Mouse (Mus musculus) thymus, postnatal 36 days (tissue): ENCODE measurements around the gene Lyrm1.

Source experiments
- DNase-seq, 2 experiments: peaks; one replicate each; pipeline ENCODE4 v3.0.0; 2022; ENCODE audit warnings: mixed read lengths in 2 of 2

Gene Lyrm1

DNA sequence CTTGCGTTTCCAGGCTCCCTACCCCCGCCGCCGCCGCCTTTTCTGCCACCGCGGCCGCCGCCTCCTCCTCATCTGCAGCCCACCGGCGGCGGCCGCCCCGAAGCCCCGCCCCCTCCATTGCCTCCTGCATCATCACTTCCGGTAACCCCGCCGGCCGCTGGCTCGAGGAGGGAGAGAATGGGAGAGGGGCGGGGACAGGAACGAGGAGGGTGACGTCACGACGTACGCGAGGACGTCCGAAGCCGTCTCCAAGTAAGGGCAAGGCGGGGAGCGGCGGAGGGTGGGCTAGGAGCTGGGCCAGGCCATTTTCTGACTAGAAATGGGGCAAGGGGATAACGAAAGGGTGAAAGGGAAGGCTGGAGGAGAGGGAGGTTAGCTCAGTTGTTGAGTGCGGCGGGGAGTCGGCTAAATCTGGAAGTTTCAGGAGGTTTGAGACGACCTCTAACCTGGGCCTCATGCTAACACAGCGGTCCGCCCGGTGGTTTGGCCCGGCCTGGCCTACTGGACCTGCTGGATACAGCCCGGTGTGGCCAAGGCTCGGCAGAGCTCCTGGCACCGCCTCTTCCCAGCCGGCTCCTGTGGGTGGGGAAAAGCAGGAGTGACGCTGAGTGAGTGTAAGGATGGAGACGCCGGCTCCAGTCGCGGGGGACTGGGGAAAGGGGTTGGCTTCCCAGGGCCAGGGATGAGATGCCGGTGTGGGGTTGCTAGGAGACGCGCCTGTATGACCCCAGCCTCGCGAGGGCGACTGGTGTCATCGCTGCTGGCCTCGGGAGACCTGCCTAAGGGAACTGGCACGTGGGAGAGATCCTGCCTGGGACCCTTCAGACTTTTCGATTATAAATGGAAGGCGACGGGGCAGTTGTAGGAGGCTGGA, at the start of gene Lyrm1, which contains the start of gene Dcun1d3:
Gene Lyrm1, plus strand, starts transcription at position 223 of the 874 bp plus-strand sequence.
Gene Dcun1d3, minus strand, starts transcription at position 660 of the 874 bp plus-strand sequence.
- DNase-seq: peak; percentile 97 to 98

DNA sequence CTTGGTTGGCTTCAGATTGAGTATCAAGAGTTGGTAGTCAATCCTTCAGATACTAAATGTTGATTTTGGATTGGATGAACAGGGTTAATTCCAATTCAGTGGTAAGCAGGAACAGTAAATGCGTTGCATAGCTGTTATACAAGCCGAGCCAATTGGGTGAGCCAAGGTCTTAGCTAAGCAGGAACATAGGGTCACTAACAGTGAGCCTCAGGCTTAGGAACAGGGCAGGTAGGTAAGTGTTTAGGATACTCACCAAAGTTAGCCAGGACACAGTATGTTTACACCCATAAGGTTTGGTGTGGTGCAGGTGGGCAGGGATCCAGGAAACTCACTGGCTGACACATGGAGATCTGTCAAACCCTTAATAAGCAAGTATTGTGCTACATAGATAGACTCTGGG, 48.3 kb upstream of the Lyrm1 start:
- no peak for DNase-seq

DNA sequence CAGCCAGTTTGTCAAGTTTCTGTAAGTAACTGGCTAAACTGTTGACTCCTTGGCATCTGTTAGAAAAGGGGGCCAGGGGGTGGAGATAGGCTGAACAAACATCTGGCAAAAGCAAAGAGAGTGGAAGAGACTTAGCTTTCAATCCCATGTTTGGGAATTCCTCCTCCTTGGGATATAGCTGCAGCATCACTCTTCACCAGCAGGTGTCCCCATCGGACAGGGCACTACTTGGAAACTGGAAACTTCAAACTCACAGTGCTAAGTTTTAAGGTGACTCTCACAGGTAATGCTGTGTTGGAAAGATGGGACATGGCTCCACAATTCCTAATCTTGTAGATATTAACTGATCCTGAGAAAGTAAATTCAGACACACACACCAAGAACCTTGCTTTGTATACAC, 46.6 kb upstream of the Lyrm1 start:
- peak; percentile 19 to 36 for DNase-seq

DNA sequence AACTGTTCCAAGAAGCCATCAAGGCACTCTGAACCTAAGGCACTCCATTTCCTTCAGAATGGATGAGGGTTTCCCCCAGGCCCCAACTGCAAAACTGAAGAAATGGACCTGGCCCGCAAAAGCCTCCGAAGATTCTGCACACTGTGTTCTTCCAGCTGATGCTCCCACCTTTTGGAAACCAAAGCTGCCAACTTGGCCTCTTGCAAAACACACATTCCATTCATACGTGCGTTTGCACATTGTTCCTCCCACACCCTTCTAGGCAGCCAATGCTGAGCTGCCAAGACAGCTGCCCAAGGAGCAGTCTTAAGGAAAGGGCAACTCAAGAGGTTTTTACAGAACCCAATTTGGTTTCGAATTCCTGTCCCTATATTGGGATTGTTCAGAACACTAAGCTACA, 44.9 kb upstream of the Lyrm1 start:
- DNase-seq: no peak

DNA sequence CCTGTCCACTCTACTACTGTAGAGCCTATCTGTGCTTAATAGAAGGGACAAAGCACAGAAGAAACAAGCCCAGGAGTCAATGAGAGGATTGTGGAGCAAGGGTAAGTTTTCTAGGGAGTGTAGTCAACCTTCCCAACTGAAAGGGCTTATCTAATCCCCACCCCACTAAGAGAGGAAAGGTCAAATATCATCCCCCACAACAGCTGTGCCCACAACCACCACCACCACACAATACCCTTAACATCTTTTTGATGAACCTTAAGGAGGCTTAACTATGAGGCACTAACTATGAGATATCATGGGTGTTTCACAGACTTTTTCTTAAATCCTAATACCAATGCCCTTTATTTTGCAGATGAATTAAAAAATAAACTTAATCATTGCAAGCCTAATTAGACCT, 43.2 kb upstream of the Lyrm1 start:
- DNase-seq: no peak

DNA sequence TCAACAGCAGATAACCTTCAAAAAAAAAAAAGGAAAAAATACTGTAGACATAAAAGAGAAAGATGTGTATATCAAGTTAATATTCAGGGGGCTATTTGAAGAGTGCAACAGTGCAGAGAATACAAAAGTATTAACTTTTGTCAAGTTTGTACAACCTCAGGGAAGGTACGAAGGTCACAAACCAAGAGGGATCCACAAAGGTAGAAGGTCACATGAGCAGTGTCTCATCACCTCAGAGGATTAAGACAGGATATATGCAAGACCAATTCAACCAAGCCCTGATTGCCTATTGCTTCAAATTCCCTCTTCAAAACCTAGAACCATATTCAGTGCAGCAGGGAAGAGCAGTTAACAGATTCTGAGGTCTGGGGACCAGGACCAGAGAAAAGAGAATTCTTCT, 42.5 kb upstream of the Lyrm1 start:
- no peak for DNase-seq

DNA sequence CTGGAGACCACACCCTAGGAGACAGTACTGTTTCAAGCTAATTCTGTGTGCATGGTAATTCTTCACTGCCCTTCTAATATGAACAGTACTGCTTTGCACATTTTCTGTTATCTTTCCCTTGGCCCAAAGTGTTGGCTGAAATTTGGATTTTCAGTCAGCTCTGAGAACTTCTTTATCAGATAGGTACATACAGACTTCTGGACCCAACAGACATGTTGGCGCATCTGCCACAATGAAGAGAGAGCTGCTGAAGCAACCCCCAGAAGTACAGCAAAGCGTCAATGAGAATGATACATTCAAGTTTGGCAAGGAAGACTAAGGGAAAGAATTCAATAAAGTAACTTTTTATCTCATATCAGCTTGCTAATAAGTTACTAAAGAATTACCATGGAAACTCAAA, 41.3 kb upstream of the Lyrm1 start:
- DNase-seq: no peak

DNA sequence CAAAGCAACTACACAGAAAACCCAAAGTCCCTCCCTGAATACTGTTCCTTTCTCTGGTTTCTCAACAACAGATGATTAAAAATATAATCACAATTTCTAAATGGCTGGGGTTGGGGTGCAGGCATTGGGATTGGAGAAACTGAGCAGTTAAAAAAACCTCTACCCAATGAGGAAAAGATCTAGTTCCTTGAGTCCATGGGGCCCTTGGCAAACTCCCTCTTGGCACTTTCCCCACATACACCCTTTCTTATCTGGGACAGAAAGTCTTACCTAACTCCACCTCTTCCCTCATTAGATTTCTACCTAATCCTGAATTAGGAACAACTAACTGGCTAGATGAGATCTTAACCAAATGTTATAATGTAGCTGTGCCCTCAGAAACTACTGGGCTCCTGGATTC, 40.6 kb upstream of the Lyrm1 start:
- no peak for DNase-seq

DNA sequence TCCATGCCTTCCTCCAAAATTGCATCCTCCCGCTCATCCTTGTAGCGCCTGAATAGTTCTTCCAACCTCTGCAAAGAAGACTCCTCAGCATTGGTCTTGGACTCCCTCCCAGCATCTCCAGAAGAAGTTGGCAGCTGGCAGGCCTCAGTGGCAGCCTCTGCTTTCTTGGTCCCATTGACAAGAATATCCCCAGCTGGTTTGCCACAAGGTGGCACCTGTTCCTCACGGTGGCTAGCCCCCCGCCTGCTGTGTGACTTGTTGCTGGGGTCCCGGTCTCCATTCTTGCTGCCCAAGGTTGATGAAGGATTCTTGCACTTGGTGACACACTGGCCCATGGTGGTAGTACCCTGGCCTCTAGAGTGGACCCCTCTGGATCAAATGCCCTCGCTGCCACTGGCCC, 36.2 kb upstream of the Lyrm1 start:
- peak; percentile 6 to 14 for DNase-seq

DNA sequence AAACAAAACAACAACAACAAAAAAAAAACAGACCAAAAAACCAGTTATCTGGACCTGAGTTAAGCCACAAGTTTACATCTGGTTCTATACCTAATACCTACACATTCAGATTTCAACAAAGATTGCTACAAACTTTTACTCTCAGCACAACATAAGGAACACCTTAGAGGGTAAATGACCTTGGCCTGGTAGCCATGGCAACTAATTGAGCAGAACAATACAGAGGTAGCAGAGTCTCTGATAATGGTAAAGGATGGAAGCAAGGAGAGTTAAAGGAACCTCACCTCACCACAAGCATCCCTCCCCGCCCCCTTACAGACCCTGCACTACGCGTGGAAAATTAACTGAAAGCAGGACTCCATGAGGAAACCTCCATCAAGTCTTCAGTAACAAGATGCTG, 35.5 kb upstream of the Lyrm1 start:
- no peak for DNase-seq

DNA sequence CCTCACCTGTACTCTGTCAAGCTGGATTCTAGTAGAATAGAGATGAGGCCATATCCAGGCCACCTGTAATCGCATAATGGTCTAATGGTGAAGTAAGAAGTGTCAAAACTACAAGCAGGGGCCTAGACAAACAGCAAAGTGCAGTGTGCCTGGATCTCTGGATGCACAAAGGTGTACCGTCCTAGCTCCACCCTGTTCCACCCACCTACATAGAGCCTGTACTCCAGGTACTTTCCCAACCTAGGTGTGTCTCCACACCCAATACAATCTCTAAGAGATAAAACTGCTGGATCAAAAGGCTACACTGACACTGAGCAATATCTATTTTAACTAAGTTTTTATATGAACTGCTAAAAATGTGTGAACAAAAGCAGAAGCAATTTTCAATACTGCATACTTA, 35.1 kb upstream of the Lyrm1 start:
- no peak for DNase-seq

DNA sequence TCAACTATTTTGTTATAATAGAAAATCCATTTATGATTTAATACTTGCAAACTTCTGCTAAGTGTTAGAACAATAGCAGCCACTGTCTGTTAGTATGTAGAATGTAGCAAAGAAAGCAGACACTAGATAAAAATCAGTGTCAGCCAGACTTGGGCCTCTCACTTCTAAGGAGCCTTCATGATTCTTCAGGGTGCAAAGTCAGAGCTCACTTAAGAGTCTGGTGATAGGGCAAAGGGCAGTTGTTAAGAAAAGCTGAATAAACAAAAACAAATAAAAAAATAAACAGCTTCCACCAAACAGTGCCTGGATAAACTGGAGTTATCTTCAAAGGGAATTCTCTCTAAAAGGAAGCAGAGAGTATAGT, 34.7 kb upstream of the Lyrm1 start:
- DNase-seq: no peak

DNA sequence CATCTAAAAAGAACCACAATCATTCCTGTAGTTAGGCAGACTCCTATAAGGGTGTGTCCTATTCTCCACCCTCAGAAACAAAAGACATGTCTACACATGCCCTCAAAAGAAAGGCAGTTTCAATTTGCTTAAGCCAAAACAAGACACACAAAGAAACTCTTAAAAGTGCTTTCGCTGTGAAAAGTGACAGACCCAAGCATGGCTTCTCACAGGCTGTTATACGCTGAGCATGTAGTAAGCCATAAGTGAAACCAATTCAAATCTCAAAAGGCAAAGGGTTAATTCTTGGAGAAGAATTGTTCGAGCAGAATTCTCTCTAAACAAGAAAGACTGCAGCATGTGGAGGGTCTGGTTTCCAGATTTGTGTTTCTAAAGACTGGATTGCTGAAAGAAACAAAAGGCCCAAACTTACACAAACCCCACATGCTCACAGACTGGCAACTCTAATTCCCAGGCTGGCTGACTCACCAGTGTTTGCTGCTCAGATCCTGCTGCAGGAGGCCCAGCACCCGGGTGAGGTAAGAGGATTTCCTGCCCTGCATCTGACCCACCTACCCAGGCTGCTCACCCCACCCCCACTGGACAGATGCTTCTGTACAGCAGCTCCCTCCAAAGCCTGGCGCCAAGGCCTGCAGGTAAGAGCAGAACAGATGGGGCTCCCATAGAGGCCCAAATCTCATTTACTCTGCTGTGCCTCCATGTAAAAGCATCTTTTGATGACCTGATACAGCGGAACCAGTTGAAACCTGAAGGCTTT, 34.1 kb upstream of the Lyrm1 start:
- peak; percentile 40 to 65 for DNase-seq

DNA sequence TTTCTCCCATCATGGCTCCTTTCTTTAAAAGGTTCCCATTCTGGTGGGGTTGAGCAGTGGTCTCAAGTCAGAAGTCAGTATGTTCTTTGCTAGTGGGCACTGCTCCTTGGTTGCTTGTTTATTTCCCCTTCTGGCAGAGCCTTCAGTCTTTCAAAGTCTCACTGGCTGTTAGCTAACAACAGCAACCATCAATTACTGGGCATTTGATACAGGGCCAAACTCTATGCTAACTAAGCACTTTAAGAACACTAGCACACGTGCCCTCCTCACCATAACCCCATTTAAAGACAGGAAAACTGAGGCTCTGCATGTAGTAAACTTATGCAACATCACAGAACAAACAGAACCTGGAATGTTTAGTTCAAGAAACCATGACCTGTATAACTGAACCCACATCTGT, 33.5 kb upstream of the Lyrm1 start:
- DNase-seq: no peak

DNA sequence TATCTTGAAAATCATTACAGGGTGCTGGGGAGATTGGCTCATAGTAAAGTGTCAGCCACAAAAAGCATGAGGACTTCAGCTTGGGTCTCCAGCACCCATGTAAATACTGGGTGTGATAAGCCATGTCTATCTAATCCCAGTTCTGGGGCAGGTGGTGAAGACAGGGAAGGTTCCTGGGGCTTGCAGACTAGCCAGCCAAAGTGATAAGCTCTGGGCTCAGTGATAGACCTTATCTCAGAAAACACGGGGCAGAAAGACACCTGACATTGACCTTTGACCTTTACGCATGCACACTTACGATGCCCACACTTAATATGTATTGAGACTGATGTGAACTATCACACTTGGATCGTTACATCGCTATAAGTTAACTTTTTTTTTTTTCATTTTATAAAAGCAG, 31.2 kb upstream of the Lyrm1 start:
- DNase-seq: no peak

DNA sequence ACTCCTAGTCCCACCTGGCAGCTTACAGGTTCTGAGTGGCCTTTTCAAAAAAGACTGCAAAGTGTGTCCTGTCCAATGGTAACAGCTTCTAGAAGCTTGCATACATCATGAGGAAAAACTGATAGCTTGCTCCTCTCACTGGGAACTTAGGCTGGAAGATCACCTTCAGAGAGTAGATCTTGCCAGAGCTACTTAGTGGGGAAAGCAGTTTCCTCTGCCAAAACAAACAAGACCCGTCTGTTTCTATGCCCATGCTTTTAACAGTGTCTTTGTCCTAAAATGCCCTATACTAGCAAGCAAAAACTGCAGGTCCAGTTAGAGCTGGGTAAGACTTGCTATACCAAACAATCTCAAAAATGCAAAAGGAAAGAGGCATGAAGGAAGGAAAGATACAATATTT, 29.5 kb upstream of the Lyrm1 start:
- no peak for DNase-seq

DNA sequence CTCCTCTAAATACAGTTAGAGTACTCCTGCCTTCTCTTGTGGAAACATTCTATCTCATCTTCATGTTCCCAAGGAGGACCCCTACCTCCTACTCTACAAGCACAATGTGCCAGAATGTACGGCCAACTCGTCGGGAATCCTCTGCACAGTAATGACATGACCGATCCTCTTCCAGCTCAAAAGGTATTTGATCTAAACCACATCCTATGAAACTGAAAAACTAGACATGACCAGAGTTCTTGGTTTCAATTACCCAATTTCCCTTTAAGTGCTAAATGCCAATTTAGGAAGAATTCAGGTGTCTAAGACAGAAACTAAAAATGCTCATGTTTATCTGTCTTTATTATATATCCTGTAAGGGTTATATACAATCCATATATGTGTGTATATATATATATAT, 23.5 kb upstream of the Lyrm1 start:
- DNase-seq: no peak

DNA sequence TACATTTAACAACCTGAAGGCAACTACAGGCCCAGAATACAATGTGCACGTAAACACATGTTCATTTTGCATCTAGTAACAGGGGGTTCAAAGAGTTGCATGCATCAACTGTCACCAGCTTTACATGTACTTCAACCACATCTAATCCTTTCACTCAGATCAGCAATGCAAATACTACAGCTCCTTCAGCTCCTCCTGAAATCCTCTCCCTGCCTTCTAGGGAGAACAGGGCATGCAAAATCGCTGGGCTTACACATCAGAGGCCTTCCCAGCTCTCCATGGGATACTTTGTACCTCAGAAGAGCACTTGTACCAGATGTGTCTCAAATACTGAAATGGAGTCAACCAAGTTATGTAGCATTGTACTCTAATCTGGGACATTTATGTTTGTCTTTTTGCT, 22.6 kb upstream of the Lyrm1 start:
- no peak for DNase-seq

DNA sequence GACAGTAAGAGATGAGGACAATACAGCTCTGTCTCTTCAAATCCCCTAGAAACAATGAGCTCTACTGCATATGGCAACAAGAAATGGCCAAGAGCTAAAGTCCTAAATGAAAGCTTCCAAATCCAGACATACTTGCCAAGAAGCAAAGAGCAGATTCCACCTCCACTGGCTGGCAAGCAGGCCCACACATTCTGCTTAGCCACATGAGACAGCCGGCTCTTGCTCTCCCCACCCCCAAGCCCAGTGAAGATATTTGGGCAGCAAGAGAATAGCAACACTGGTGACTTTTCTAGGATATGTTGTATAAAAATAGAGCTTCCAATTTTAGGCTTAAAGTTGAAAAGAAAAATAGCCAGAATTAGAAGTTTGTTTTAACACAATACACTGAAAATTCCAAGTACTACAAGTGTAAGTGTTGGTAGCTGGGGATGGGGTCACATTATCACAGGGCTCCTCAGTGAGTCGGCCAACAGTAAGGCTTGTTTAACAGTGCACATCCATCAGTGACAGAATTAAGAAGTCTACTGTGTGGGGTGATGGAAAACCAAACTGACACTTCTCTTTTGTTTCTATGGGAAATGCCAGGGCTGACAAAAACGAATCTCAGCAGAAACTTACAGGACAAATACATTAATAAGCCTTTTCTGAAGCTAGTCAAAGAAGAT, 19.8 kb upstream of the Lyrm1 start:
- DNase-seq: no peak

DNA sequence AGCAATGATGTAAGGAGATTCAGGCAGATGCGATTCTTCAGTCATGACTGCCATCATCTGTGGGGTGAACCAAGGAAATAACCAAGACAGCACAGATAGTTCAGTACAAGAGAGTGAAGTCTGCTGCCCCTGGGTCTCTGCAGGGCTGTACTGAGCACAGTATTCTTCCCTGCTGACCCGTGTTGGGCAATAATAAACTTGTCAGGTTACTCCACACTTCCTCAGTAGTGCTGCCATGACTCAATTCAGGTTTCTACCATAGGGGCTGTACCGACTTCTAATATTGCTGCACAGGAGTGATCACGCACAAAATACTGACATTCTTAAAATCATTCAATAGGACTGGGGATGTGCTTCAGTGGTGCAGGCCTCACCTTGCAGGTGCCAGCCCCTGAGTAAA, 16.5 kb upstream of the Lyrm1 start:
- no peak for DNase-seq

DNA sequence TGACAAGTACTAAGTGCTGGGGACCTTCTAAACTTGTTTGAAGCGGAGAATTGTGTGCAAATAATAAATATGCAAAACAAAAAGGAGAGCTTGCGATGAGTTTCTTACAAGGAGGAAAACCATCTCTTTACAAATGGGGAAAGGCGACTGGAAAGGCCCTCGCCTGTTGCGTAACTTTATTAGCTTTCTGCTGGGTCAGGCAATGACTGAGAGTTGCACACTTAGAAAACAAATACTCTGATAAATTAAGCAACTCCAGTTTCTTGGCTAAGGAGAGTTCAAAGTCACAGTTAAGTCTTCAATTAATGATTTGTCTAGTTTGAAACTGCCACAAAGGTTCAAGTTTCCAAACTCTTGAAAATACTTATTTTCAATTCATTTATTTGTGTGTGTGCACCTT, 15.3 kb upstream of the Lyrm1 start:
- DNase-seq: no peak

DNA sequence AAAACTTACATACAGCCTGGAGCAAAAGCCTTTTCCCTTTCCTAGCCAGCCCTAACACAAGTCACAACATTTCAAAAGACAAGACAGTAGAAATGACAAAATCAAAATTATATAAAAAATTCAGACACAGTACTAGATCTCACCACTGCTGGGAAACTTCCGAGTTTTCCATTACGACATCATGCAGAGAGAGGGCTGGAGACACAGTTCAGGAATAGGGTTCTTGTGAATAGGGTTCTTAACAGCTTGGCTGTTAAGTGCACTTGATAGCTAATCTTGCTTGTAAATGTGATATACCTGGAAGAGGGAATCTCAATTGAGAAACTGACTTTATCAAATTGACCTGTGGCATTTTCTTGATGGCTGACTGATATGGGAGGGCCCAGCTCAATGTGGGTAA, 14.4 kb upstream of the Lyrm1 start:
- no peak for DNase-seq

DNA sequence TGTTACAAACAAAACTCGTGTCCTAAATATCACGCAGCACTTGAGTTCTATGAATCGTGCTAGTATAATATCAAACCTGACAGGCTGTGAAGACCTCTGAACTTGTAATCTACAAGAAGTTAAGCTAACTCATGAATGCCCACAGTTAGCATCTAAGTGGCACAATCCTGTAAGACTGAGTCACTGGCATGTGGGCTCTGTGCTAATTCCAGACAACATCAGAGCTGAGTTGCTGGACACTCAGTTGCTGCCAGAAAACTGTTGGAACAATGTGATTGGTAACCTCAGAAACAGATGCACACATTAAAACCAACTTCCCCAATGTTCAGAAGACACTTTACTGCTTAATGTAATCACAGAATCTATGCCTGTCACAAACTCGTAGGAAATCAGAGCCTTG, 7.8 kb upstream of the Lyrm1 start:
- no peak for DNase-seq

DNA sequence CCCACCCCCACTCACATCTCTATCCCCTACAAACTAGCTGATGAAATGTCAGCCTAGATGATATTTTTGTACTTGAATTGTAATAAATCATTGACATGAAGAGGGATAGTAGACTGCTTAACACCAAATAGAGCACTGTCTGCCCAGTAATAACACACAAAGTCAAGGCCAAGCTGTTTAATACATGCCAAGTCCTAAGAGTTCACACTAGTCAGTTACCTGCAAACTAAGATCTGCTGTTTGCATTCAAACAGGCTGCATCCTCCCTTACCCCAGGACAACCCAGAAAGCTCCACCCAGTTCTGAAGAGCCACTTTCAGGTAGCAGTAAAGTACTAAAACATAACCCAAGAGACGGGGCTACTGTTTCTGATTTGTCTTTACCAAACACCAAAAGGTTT, 3.5 kb upstream of the Lyrm1 start:
- no peak for DNase-seq
